Mouse (Mus musculus): ENCODE results near the gene Inpp5e. TPM values are rescaled to one million over a fixed set of nuclear protein-coding genes. Genes with fewer than 3 reads are reported as not detected.

Gene Inpp5e
- total RNA-seq (2015; ENCODE audit: low replicate concordance): 4.0 and 4.6 TPM in 2 replicates
- total RNA-seq (2017; ENCODE audit: low replicate concordance): 2.5 and 4.5 TPM in 2 replicates

DNA sequence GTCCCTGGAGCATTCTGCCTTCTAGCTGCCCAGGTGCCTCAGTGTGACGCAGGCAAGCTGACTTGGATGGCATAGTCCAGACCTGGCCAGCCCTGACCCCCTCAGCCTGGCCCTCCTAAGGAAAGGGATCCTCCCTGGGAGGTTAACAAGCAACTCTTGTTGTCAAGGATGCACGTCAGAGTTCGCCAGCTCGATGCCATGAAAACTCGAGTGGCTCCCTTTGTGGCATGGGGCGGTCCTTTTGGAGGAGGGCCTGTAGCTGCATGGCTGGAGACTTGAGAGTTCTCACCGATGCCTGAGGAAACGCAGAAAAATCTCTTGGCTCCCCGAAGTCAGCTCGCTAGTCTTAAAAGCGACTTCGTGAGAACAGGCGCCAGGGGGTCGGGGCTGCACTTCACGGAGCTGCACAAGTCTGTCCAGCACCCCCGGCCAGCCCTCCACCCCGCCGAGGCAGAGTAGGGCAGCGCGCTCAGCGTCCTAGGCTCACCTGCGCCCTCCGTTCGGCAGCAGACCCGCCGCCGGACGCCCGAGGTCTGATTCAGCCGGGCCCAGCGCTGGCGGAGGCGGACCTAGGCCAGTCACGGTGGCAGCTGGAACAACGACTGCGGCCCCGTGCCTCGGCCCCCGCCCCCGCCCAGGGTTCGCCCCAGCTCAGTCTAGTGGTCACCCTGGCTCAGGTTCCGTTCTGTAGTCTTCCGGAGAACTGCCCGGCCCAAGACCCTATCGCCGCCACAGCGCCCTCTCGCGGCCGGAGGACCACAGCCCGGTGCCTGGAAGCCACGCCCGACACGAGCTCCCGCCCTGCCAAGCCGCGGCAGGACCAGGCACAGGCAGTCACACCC, at the start of gene Inpp5e:
Inpp5e (minus strand) TSS at position 689 of the 842 bp plus-strand sequence.
- peak; percentile 92 for ATAC-seq (replicated peaks; ENCODE audit: low FRiP score, poor library complexity, severe bottlenecking)

DNA sequence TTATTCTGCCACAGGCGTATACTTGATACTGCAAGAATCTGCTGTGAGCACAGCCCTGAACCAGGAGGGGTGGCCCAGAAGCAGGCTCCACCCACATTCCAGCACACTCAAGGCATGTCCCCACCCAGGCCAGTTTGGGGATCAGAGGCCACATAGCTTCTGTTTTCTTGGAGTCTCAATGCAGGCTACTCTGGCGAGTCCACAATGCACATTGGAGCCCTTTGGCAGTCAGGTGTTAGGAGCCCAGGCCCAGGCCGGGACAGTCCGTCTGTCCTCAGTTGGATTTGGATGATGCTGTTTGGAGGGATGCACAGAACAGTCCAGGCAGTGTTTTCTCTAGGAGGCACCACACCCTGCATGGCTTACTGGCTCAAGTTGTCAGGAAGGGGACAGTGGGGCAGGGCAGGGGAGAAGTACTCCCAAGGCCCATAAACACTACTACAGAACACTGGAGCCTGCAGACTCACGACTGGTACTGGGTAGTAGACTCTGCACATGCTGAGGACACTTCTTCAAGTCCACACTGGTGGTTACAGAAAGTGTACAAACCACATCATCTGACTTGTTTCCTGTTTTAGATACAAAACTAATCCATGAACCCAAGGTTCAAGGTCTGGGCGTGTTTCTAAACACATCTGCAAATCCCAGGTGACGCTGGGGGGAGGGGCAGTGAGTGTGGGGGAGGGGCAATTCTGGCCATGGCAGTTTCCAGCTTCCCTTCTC, 49.6 kb upstream of the Inpp5e start:
- no peak for ATAC-seq (replicated peaks; ENCODE audit: low FRiP score, poor library complexity, severe bottlenecking)

DNA sequence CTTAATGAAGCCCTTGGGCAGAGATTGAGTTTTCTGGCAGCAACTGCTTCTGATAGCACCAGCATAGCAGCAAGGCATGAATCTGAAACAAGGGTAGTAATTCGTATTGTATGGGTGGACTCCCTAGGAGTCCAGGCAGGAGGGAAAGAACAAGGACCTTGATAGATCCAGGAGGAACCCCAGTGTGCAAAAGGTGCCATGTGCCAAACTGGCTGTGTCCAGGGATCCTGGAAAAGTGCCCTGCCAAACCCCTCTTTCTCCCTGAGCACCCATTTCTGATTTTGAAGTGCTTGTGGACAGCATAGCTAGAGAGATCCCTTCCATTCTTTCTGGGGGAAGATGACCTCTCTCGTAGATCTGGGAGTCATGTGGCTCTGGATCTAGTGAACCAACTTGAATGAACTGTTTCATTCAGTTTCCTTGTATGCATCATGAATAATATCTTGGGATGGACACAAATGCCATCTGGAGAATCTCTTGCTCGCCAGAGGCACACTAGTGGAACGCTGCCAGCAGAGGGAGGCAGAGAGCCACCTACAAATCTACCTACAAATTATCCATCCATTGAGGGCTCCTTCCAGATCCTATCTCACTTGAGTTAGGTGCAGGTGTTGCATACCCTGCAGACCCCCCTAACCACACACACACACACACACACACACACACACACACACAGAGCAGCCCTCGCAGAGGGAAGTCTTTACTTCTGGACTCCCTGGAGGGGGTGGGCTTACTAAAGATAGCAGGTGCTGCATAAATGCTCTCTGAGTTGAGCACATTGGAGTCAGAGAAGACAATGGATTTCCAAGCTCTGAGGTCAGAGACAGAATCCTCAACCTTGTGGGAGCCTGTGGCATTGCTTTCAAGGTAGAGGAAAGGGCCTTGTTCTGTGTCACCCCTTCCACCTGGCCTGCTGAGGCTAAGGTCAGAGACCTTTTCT, 40.4 kb upstream of the Inpp5e start:
- no peak for ATAC-seq (replicated peaks; ENCODE audit: low FRiP score, poor library complexity, severe bottlenecking)

DNA sequence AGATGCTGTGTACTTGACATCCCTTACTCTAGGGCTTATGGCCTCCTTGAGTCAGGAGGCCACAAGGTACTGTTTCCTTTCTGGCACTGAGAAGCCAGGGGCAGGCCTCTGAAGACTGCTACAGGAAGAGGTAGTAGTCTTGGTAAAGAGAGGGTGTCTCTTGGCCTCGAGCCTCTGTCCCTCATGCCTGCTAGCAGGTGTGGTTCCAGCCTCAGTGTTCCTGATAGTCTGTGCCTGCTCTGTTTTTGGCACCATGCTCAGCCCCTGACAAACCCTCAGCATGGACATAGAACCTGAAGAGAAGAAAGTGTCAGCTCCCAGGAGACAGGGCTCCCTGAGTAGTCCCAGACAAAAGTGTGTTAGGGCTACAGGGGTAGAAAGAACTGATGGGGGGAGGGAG, 38.4 kb upstream of the Inpp5e start:
- ATAC-seq (replicated peaks; ENCODE audit: low FRiP score, poor library complexity, severe bottlenecking): no peak

DNA sequence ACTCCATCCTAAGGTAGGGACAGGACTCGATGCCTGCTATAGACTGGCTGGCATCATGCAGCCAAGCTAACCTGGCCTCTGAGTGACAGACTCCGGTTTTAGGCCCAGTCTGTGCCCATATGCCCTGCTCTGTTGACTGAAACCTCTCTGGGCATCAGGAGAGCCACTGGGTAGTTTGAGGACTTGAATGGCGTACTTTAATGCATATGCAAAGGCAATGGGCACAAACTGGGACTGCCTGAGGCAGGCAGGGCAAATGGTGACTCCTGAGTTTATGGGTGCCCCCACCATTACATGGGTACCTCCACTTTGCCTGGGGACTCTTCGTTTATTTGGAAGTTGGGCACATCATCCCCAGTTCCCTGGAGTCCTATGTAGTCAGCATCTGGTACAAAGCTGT, 37.7 kb upstream of the Inpp5e start:
- ATAC-seq (replicated peaks; ENCODE audit: low FRiP score, poor library complexity, severe bottlenecking): no peak

DNA sequence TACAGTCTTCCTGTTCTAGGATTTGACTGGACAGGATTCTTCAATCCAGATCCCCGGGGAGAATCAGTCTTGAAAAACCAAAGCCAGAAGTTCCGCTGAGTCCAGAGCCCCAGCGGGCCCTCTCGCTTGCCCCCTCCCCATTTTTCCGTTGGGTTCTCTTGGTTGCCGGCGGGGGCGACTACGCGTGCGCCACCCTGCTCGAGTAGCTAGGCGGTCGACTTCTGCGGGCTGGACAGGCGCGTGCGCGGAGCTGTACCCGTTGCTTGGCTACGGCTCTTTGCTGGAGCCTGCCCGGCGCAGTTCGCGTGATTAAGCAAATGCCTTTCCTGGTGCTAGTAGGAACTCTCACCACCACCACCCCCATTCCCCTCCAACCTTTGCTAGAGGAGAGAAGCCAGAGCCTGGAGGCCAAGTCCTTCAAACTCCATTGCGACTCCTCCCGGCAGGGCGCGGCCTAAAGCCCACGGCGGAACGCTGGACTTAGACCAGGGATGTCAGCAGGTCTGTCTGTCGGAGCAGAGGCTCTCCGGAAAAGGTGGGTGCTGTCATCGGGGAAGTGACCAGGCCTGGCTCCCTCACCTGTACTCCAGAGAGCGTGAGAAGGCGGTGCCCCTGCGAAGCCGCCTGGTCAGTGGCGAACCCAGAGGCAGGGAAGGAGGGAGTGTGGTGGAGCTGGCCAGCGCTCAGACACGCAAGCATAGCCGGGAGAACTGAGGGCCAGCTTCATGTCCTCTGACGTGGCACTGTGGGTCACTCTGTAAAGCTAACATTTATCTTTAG, 36.9 kb upstream of the Inpp5e start:
- ATAC-seq (replicated peaks; ENCODE audit: low FRiP score, poor library complexity, severe bottlenecking): peak; percentile 75

DNA sequence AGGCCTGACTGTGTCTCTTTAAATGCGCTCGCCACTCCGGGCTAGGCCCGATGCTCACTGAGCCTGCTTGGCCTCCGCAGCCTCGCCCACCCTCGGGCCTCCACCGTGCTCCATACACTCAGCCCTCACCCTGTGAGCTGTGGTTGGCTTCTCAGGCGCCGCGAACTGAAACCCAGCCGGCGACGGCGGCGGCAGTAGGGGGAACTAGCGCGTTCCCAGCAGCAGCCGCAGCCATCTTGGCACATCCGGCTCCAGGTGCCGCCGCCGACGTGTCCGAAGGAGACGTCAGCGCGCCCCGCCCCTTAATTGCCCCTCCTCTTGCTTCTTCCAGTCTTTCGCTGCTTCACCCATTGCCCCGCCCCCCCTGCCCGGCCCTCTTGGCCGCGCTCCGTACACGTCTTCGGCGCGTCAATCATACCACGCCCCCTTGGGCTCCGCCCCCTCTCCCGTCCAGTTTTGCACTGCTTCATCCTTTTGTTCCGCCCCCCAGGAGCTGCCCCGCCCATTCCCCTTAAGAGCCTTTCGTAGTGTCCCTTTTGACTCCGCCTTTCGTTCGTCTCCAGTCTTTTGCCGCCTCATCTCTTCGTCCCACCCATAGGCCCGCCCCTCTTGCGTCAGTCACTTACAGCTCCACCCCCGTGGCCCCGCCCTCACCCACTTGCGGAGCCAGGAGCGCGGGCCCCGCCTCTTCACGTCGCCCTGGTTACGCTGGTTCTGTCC, 36.1 kb upstream of the Inpp5e start, which contains the start of gene Sec16a:
Sec16a (minus strand) TSS at position 271 of the 720 bp plus-strand sequence.
- ATAC-seq (replicated peaks; ENCODE audit: low FRiP score, poor library complexity, severe bottlenecking): peak; percentile 82

DNA sequence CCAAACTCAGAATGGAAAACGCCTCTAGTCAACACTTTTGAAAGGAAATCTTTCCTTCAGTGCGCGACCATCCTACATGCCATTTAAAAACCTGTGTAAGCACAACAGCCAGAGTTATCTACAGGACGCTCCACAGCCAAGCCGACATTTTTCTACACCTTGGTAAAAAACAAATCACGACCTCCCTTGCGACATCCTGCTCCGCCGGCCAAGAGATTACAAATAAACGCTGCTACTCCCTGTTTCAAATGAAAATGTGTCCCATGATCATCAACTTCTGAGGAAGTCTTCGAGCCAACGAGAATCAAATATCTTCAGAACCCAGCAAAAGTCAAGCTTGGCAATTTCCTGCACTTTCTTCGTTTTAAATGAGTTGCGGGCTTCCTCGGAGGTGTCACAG, 35.4 kb upstream of the Inpp5e start:
- ATAC-seq (replicated peaks; ENCODE audit: low FRiP score, poor library complexity, severe bottlenecking): no peak

DNA sequence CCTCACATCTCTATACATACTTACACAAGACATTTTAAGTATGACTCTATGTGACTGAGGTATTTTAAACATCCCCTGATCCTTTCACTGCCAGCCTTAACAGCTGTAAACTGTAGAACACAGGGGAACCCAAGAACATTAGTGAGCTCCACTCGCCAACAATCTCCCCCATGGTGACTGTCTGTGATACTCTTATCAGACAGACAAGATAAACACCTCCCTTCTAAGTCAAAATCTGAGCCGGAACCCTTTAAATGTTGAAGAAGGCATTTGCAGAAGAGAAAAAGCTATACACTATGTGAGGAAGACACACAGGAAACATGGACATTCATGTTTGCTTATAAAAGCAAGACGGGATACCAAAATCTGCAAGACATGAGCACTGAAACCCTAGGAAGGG, 34.9 kb upstream of the Inpp5e start:
- no peak for ATAC-seq (replicated peaks; ENCODE audit: low FRiP score, poor library complexity, severe bottlenecking)

DNA sequence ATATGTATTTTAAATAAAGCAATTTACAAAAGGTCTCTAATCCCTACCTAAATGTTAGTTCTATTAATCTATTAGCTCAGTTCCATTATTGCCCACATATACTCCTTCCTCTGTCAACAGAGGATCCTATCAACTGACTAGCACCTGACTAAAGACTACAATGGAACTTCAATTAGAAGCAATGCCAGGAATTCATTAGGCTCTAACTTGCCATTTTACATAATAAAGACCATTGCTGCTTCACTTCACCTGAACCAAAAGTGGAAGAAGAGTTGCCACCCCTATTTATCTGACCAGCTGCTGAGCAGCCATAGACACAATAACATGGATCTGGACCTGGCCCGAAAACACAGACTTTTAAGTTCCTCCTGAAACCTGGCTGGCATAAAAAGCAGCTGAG, 33.8 kb upstream of the Inpp5e start:
- ATAC-seq (replicated peaks; ENCODE audit: low FRiP score, poor library complexity, severe bottlenecking): no peak

DNA sequence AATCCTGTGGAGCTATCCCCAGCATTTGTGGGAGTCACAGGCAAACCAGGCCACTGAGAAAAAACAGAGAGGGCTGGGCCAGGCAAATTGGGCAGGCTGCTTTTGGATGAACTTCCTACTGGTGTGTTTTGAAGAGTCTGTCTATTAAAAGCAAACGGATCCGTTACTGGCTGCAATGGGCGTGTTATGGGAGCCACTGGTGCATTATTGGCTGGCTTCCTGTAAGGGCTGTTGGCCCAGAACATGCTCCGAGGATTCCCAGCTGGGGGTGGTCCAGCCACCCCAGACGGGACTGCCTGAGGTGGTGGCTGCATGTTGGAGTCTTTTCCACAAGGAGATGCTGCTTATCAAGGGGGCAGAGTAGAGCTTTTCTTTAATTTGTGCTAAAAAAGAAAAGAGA, 32.7 kb upstream of the Inpp5e start:
- ATAC-seq (replicated peaks; ENCODE audit: low FRiP score, poor library complexity, severe bottlenecking): no peak

DNA sequence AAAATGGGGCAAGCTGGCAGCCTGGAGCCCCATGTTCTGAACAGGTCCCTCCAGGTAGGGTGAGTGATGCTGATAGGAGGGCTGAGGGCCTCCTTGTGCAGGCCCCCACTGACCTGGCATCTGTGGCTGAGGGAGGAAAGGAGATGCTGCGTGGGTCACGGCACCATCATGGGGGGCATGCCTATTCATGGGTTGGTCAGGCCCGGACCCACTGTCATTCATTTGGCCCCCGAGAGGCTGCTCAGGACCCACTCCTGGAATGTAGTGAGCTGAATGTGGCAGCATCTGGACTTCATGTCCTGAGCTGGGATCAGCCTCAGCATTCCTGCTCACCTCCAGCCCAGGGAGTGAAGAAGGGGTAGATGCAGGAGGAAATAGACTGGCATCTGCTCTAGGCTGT, 32.3 kb upstream of the Inpp5e start:
- no peak for ATAC-seq (replicated peaks; ENCODE audit: low FRiP score, poor library complexity, severe bottlenecking)

DNA sequence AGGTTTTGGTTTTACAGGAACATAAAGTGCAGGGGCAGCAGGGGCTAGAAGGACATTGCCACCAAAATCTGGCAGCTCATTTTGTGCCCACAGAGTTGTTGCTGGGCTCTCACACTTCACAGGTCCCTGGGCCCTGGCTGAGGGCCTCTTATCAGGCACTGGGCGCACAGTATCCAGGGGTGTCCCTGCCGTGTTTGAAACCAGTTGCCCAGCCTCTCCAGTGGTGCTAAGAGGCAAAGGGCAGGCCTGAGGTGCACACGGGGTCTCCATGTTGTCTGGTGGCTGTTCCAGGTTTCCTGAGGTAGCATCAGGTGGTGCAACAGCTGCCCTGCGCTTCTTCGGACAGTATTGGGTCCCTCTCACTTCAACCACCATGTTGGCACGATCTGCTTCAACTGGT, 30.7 kb upstream of the Inpp5e start:
- no peak for ATAC-seq (replicated peaks; ENCODE audit: low FRiP score, poor library complexity, severe bottlenecking)

DNA sequence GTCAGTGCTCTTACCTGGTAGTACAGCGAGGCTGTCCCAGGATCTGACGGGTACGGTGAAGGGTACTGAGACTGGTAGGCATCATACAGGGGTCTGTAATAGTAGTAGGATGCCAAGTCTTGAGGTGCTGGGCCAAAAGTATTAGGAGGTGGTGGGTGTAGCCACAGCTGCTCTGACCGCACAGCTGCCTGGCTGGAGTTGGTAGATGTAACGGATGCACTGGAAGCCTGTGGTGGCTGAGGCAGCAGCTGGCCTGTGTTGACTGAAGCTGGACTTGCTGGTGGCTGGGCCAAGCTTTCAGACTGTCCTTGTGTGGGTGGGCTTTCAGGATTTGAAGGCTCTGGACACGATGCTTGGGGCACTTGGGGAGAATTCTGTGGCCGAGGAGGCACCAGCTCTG, 29.4 kb upstream of the Inpp5e start:
- ATAC-seq (replicated peaks; ENCODE audit: low FRiP score, poor library complexity, severe bottlenecking): no peak

DNA sequence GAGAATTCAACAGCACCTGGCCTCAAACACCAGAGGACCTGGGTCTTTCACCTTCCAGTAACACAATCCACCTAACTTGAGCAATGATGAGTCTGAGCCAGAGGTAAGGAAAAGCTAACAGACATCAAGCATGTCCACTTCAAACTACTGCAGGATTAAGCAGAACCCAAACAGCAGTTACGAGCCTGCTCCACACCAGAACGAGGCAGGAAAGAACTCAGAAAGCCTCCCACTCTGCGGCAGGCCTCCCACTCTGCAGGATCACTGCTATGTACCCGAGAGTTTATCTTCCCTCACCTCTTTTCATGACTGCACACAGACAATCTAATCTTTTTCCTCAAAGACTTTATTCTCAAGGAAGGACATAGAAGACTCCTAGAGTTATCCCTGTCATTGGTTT, 28.2 kb upstream of the Inpp5e start:
- no peak for ATAC-seq (replicated peaks; ENCODE audit: low FRiP score, poor library complexity, severe bottlenecking)

DNA sequence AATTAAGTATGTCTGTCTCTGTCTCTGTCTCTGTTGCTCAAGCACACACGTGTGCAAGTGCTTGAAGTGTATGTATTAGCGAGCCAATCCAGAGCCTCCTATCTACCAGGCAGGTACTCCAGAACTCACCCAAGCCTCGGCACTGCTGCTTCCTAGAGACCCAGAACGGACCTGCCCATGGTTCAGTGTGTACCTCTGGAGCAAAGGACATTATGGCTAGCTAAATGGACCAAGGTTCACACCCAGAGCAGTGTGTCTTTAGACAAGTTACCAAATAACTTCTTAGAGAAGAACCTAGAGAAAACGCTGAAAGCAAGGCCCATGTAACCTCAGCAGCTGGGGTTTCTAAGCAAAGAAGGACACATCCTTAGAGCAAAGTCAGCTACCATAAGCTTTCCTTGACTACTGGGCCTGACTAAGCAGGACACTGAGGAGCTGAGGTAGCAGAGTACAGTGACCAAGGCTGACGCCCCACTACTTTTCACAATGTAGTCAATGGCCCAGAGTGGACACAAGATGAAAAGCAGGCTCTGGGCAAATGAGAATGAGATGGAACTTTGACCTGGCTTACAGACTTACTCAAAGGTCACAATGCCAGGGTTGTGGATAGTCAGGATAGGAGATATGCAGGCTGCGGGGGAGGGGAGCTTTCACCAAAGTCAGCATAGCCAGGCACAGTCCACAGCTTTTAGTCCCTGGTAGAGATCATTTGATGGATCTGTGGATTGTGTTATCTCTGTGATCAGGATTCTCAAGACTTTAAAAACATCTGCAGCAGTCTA, 26.0 kb upstream of the Inpp5e start:
- no peak for ATAC-seq (replicated peaks; ENCODE audit: low FRiP score, poor library complexity, severe bottlenecking)

DNA sequence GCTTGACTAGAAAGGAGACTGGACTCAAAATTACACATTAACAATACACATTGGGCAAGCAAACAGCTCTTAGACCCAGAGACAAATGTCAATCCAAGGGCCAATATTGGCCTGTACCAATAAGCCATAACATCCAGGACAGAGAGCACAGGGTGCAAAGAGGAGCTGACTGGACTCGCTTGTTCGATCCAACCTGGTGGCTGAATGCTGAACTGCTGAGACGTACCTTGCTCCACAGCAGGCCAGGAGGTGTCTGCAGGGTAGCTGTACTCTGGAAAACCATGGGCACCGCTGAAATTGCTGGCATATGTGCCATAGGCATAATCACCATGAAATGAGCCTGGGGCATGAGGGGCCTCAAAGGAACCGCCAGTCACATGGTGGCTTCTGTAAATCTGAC, 20.8 kb upstream of the Inpp5e start:
- ATAC-seq (replicated peaks; ENCODE audit: low FRiP score, poor library complexity, severe bottlenecking): no peak

DNA sequence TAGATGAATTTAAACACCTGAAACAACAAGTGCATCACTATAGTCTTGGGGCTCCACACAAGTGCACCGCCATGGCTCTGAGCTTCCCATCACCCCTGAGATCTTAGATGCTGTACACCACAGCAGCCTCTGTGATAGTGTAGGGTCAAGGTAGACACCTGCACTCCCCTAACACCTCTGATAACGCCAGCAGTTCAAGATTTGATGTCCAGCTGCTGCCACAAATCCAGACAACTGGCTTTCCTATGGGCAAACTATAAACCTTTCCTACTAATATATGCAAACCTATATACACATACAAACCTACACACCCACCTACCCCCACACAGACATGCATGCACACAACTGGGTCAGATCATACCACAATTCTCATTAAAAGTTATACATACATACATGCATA, 15.5 kb upstream of the Inpp5e start:
- ATAC-seq (replicated peaks; ENCODE audit: low FRiP score, poor library complexity, severe bottlenecking): no peak

All from erythroblast, adult 5-6 weeks (primary cell).